Mouse (Mus musculus): ENCODE measurements around the gene Sun3.

GRCm38 (mm10) chr11:9060484-9060883 is 11.7 kb upstream of the Sun3 start:
- TF ChIP-seq MYOG (IDR thresholded peaks at IDR 0.05; ENCODE audit: control insufficient read depth in 1 of 3, insufficient read depth in 1 of 3, insufficient read length in 2 of 3, low read depth in 2 of 3) (no peak), POLR2A (IDR thresholded peaks at IDR 0.05; ENCODE audit: insufficient read length, low read depth) (no peak), MAX (IDR thresholded peaks at IDR 0.05; ENCODE audit: low read depth) (no peak), USF1 (IDR thresholded peaks at IDR 0.05; ENCODE audit: low read depth) (no peak), POLR2AphosphoS2 (IDR thresholded peaks at IDR 0.05; ENCODE audit: insufficient read length, low read depth) (no peak), REST (IDR thresholded peaks at IDR 0.05; ENCODE audit: insufficient read depth, insufficient read length) (no peak), TCF12 (IDR thresholded peaks at IDR 0.05; ENCODE audit: insufficient read depth, poor library complexity, severe bottlenecking) (no peak), TCF3 (IDR thresholded peaks at IDR 0.05; ENCODE audit: insufficient read length, low read depth) (no peak)

All from myocyte (in vitro differentiated cells).